Mouse (Mus musculus): Measurements from ENCODE around the gene Farsa. TPM values are rescaled to one million over a fixed set of nuclear protein-coding genes. Genes with fewer than 3 reads are reported as not detected.

The Farsa gene
- polyA plus RNA-seq, 1 experiment from 2014 or later = 104 TPM

DNA sequence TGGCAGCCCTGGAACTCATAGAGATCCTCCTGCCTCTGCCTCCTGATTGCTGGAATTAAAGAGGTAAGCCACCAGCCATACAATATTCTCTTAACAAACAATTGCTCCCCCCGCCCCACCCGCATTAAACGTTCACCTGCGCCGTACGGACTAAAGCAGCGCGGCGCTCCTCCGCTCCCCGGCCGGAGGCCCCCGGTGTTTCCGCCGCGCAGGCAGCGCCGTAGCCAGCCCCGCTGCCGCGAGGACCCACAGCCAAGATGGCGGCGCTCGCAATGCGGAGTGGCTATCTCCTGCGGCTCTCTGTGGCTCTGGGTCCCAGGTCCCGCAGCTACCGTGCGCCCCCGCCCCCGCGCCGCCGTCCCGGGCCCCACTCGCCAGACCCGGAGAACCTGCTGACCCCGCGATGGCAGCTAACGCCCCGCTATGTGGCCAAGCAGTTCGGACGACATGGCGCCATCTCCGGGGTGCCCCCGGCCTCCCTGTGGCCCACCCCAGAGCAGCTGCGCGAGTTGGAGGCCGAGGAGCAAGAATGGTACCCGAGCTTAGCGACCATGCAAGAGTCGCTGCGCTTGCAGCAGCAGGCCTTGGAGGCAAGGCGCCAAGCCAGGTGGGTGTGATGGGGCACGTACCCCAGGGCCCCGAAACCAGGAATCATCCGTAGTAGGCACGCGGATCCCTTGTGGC is 24.6 kb upstream of the Farsa start:
- peak overlapping the region; percentile 95 for H3K4me3 ChIP-seq (ENCODE audit: low read depth, low read length)
- WGBS = 2% methylated on average over 58 of the region's 59 CpGs
- peak overlapping the region; percentile 63 for H3K4me2 ChIP-seq (ENCODE audit: low read depth)
- peak overlapping the region; percentile 93 for H3K27ac ChIP-seq (ENCODE audit: low read depth, low read length)
- peak overlapping the region; percentile 99 for H3K9ac ChIP-seq (ENCODE audit: low read length)
- ATAC-seq (ENCODE audit: insufficient read depth, low FRiP score, low TSS enrichment) = peak; percentile 83
- no peaks in the 10 kb centered on the region for H3K9me3 ChIP-seq (ENCODE audit: control insufficient read depth, low read length)
- DNase-seq (ENCODE audit: low spot score) = peak; percentile 85
- no peaks in the 10 kb centered on the region for H3K27me3 ChIP-seq (ENCODE audit: control insufficient read depth, insufficient read depth, low read length)
- H3K4me1 ChIP-seq (ENCODE audit: control insufficient read depth, insufficient read depth, low read length) = peaks cover 6% of the 10 kb centered on the region
- H3K36me3 ChIP-seq (ENCODE audit: control insufficient read depth, insufficient read depth, low read length) = peaks cover 6% of the 10 kb centered on the region

DNA sequence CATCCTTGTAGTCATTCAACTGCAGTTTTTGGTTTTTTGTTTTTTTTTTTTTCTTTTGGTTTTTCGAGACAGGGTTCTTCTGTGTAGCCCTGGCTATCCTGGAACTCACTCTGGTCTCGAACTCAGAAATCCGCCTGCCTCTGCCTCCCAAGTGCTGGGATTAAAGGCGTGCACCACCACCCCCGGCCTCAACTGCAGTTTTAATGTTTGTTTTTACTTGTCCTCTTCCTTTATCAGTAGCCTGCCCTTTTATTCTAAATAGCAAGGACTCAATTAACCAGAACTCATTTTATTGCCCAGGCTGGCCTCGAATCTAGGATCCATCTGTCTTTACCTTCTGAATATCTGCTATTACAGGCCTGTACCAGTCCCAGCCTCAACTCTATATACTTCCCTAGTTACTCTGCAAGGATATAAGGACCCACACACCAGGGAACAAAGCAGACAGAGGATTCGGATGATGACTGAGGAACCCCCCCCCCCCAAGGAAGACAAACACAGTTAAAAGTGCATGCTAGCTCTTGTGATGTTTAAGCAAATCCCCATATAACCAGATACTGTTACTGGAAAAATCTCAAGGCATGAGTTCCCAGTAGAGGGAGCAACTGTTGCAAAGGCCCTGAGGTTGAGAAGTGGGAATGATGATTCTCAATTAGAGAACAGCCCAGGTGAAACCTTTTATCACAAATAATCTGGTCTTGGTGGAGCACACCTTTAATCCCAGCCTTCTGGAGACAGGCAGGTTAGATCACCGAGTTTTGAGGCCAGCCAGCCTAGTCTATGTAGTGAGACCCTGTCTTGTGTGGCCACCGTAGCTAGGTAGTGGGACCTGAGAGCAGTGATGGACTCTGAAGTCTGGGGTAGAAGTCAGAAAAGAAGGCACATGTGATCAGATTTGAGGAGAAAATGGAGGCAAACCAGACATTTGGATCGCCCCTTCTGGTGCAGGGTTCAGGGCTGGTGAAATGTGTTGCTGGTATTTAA is 23.7 kb upstream of the Farsa start:
- WGBS = 70% methylated on average over 10 of the region's 10 CpGs
- no peak for ATAC-seq (ENCODE audit: insufficient read depth, low FRiP score, low TSS enrichment)

DNA sequence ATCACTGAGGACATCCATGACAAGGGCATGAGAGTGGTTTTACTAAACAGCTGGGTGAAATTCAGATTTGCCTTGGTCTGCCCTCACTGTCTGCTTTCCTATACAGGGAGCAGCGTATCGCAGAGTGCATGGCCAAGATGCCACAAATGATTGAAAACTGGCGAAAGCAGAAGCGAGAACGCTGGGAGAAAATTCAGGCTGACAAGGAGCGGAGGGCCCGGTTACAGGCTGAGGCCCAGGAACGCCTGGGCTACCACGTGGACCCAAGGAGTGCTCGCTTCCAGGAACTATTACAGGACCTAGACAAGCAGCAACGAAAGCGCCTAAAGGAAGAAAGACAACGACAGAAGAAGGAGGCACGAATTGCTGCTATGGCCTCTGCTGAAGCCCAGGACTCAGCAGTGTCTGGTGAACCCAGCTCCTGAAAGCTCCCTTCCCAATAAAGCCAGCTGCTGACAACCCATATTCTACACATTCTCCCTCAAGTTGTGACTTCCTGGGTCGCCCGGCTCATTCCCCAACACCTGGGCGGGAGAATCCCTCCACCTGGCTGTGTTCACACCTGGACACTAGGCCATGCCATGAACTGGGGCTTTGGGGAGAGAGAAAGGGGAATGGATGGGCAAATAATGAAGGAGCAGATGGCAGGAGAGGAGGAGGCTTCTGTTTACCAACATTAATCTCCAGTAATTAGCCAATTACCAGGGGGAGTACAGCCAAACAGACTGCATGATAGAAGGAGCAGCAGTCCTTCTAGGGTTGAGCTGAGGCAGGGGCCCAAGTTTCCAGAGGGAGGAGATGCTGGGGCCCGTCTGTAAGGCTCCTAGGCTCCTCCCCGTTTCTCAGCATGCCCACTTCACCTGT is 22.6 kb upstream of the Farsa start:
- peaks cover 9% of the 10 kb centered on the region for H3K36me3 ChIP-seq (ENCODE audit: control insufficient read depth, insufficient read depth, low read length)
- no peak overlapping the region for H3K4me2 ChIP-seq (ENCODE audit: low read depth)
- DNase-seq (ENCODE audit: low spot score) = no peak
- peaks cover 11% of the 10 kb centered on the region for H3K4me1 ChIP-seq (ENCODE audit: control insufficient read depth, insufficient read depth, low read length)
- no peak overlapping the region for H3K9ac ChIP-seq (ENCODE audit: low read length)
- H3K27me3 ChIP-seq (ENCODE audit: control insufficient read depth, insufficient read depth, low read length) = no peaks in the 10 kb centered on the region
- no peaks in the 10 kb centered on the region for H3K9me3 ChIP-seq (ENCODE audit: control insufficient read depth, low read length)
- H3K4me3 ChIP-seq (ENCODE audit: low read depth, low read length) = no peak overlapping the region
- WGBS = 89% methylated on average over 19 of the region's 19 CpGs
- no peak for ATAC-seq (ENCODE audit: insufficient read depth, low FRiP score, low TSS enrichment)
- no peak overlapping the region for H3K27ac ChIP-seq (ENCODE audit: low read depth, low read length)

More for the DNA sequence above, 23.7 kb upstream of the Farsa start:
- Histone ChIP-seq H3K27me3 (ENCODE audit: control insufficient read depth, insufficient read depth, low read length) (no peaks in the 10 kb centered on the region), H3K4me1 (ENCODE audit: control insufficient read depth, insufficient read depth, low read length) (peaks cover 10% of the 10 kb centered on the region), H3K4me3 (ENCODE audit: low read depth, low read length) (peak overlapping the region; percentile 95), H3K9ac (ENCODE audit: low read length) (peak overlapping the region; percentile 99), H3K9me3 (ENCODE audit: control insufficient read depth, low read length) (no peaks in the 10 kb centered on the region), H3K27ac (ENCODE audit: low read depth, low read length) (peak overlapping the region; percentile 93), H3K36me3 (ENCODE audit: control insufficient read depth, insufficient read depth, low read length) (peaks cover 9% of the 10 kb centered on the region), H3K4me2 (ENCODE audit: low read depth) (peak overlapping the region; percentile 63)
- DNase-seq (ENCODE audit: low spot score) = no peak

DNA sequence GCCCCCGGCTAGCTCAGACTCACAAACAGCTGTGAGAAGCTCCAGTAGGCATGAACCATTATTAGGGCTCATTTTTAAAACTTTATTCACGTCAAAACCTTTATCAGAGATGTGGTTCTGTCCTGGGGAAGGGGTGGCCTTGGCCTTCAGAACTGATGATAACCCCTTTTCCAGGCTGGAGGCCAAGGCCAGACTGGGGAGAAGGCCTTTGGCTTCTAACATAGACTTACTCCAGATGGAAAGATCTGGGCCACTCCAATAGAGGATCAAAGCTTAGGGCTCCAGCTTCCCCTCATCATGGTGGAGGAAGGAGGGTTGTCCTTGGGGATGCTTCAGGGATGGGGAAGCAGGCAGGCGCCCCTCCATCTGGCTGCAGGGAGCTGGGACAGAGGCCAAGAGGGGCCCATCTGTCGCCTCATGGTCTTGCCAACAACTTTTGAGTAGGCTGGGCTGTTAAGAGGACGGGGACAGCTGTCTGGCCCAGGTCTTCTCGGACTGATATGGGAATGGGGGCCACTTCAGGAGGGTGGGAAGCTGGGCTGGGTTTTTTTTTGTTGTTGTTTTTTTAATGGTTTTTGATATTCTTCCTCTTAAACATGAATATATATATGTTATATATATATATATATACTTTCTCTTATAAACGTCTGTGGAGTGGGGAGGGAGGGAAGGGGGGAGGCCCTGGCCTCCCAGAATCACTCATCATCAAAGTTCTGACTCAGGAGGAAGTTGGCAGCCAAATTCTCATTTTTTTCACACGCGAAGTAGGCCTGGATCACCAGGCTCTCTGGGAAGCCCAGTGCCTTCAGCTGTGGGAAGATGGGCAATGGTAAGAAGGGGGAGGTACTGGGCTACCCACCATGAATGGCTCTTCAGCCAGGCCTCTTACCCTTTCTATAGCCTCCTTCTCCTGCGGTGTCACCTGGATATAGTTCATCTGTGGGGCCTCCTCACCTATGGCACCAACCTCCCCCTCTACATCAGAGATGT is 21.6 kb upstream of the Farsa start:
- H3K4me1 ChIP-seq (ENCODE audit: control insufficient read depth, insufficient read depth, low read length) = peaks cover 12% of the 10 kb centered on the region
- WGBS = 87% methylated on average over 10 of the region's 10 CpGs
- DNase-seq (ENCODE audit: low spot score) = no peak
- peaks cover 9% of the 10 kb centered on the region for H3K36me3 ChIP-seq (ENCODE audit: control insufficient read depth, insufficient read depth, low read length)
- ATAC-seq (ENCODE audit: insufficient read depth, low FRiP score, low TSS enrichment) = no peak
- no peak overlapping the region for H3K27ac ChIP-seq (ENCODE audit: low read depth, low read length)
- no peak overlapping the region for H3K9ac ChIP-seq (ENCODE audit: low read length)
- H3K27me3 ChIP-seq (ENCODE audit: control insufficient read depth, insufficient read depth, low read length) = no peaks in the 10 kb centered on the region
- H3K4me3 ChIP-seq (ENCODE audit: low read depth, low read length) = no peak overlapping the region
- H3K9me3 ChIP-seq (ENCODE audit: control insufficient read depth, low read length) = no peaks in the 10 kb centered on the region
- no peak overlapping the region for H3K4me2 ChIP-seq (ENCODE audit: low read depth)

DNA sequence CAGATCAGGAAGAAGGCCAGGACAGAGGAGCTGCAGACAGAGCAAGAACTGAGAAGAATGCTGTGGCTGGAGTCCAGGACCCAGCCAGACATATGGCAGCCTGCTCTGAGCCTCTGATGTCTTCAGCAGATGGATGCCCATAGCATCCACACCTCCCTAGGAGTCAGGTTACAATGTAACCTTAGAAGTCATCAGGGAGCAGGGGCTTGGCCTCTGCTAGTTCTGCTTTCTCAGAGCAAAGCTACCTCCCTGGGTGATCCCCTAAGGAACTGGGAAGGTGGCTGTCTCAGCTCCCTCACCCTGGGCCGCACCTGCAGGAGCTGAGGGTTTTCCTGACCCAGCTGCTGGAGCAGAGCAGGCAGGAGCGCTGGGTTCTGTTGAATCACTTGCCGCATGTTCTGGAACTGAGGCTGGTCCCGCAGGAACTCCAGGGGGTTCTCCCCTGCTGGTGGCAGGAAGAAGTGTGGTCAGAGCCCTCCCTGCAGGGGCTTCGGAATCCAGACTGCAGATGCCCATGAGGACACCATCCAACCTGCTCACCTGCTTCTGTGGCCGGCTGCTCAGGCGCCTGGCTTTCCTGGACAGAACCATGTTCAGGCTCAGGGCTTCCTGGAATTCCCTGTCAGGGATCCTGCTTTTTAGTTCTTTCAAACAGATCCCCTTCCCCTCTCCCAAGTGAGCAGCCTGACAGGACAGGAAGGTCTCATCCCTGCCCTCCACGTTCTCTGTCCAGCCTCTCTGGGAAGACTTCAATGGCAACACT is 19.5 kb upstream of the Farsa start:
- Histone ChIP-seq H3K9ac (ENCODE audit: low read length) (no peak overlapping the region), H3K4me2 (ENCODE audit: low read depth) (no peak overlapping the region; the same call in 1 of the 2 replicates), H3K4me1 (ENCODE audit: control insufficient read depth, insufficient read depth, low read length) (peaks cover 12% of the 10 kb centered on the region), H3K27me3 (ENCODE audit: control insufficient read depth, insufficient read depth, low read length) (no peaks in the 10 kb centered on the region), H3K36me3 (ENCODE audit: control insufficient read depth, insufficient read depth, low read length) (peaks cover 15% of the 10 kb centered on the region), H3K9me3 (ENCODE audit: control insufficient read depth, low read length) (no peaks in the 10 kb centered on the region), H3K4me3 (ENCODE audit: low read depth, low read length) (no peak overlapping the region), H3K27ac (ENCODE audit: low read depth, low read length) (no peak overlapping the region)
- peak; percentile 44 for DNase-seq (ENCODE audit: low spot score)
- no peak for ATAC-seq (ENCODE audit: insufficient read depth, low FRiP score, low TSS enrichment)
- WGBS = 52% methylated on average over 8 of the region's 8 CpGs

DNA sequence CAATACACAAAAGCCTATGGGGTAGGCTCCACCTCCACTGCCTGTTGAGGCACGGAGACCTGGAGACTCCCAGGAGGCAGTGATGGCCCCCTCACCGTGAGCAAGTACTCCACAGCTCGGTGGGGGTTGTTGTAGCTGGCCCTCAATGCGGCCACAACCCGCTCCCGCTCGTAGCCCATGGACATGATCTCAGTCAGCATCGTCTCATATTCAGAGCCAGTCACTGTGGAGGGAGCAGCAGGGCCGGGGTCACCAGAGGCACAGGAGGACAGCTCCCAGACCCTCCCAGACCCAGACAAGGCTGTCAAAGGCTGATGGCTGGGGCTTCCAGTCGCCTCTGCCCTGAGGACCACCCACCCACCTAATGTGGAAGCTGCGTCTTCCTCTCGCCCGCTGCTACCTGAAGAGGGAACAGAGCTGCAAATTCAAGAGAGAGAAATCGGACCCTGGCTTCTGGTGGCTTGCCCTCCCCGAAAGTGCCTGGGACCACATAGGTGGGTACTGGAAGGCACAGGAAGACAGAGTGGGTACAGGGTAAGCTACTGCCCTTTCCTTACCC is 18.8 kb upstream of the Farsa start:
- Histone ChIP-seq H3K4me2 (ENCODE audit: low read depth) (no peak overlapping the region), H3K4me1 (ENCODE audit: control insufficient read depth, insufficient read depth, low read length) (peaks cover 12% of the 10 kb centered on the region), H3K27ac (ENCODE audit: low read depth, low read length) (no peak overlapping the region), H3K9ac (ENCODE audit: low read length) (no peak overlapping the region), H3K36me3 (ENCODE audit: control insufficient read depth, insufficient read depth, low read length) (peaks cover 21% of the 10 kb centered on the region), H3K9me3 (ENCODE audit: control insufficient read depth, low read length) (no peaks in the 10 kb centered on the region), H3K4me3 (ENCODE audit: low read depth, low read length) (no peak overlapping the region), H3K27me3 (ENCODE audit: control insufficient read depth, insufficient read depth, low read length) (no peaks in the 10 kb centered on the region)
- ATAC-seq (ENCODE audit: insufficient read depth, low FRiP score, low TSS enrichment) (no peak), DNase-seq (ENCODE audit: low spot score) (no peak)
- WGBS = 66% methylated on average over 15 of the region's 15 CpGs

DNA sequence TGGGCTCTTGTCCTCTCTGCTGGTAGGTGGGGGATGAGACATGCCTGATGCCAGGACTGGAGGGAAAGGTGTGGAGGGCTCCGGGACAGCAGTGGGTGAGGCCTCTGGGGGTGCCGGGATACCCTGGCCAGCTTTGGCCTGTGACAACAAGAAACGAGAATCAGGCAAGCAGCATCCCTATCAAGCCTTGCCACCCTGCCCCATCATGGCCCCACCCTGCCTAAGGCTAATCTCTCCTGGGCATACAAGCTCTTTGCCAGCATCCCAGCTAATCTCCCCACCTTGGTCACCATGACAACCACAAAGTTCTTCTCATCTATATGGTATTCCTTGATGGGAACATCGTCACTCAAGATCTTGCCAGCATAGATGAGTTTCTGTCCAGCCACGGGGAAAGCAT is 18.3 kb upstream of the Farsa start:
- Histone ChIP-seq H3K36me3 (ENCODE audit: control insufficient read depth, insufficient read depth, low read length) (peaks cover 23% of the 10 kb centered on the region), H3K27ac (ENCODE audit: low read depth, low read length) (no peak overlapping the region), H3K4me1 (ENCODE audit: control insufficient read depth, insufficient read depth, low read length) (peaks cover 7% of the 10 kb centered on the region; the same call in 1 of the 2 replicates), H3K9me3 (ENCODE audit: control insufficient read depth, low read length) (no peaks in the 10 kb centered on the region), H3K4me2 (ENCODE audit: low read depth) (no peak overlapping the region), H3K27me3 (ENCODE audit: control insufficient read depth, insufficient read depth, low read length) (no peaks in the 10 kb centered on the region), H3K4me3 (ENCODE audit: low read depth, low read length) (no peak overlapping the region), H3K9ac (ENCODE audit: low read length) (no peak overlapping the region)
- DNase-seq (ENCODE audit: low spot score) (no peak), ATAC-seq (ENCODE audit: insufficient read depth, low FRiP score, low TSS enrichment) (no peak)
- 87% methylated on average over 5 of the region's 5 CpGs for WGBS

All from neural tube, embryonic 11.5 days (tissue).